Mouse (Mus musculus): Measurements from ENCODE around the gene Pus3.

Pus3 gene

DNA sequence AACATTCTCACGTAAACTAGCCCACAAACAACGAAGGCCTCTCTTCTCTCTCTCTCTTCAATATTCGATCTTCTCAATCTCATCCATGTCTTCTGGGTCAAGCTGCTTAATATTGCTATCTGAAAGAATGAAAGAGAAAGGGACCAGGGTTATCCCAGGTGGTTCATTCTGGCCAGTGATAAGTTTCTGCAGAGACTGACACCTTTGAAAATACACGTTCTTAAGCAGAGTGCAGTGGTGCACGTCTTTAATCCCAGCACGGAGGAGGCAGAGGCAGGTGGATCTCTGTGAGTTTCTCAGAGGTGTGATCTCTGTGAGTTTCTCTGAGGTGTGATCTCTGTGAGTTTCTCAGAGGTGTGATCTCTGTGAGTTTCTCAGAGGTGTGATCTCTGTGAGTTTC lies 16.5 kb upstream of the Pus3 start:
- in situ Hi-C loops (cut with MboI; ENCODE audit: low pct_unique_long_range_greater_than_20kb in 1 of 2, low sequenced_read_pairs in 2 of 2, unreplicated experiment in 1 of 2): loop anchor here in 1 of 2 experiments (5.0 kb wide), 1 partner anchor 260 kb away; no protein-coding TSS in a partner anchor

DNA sequence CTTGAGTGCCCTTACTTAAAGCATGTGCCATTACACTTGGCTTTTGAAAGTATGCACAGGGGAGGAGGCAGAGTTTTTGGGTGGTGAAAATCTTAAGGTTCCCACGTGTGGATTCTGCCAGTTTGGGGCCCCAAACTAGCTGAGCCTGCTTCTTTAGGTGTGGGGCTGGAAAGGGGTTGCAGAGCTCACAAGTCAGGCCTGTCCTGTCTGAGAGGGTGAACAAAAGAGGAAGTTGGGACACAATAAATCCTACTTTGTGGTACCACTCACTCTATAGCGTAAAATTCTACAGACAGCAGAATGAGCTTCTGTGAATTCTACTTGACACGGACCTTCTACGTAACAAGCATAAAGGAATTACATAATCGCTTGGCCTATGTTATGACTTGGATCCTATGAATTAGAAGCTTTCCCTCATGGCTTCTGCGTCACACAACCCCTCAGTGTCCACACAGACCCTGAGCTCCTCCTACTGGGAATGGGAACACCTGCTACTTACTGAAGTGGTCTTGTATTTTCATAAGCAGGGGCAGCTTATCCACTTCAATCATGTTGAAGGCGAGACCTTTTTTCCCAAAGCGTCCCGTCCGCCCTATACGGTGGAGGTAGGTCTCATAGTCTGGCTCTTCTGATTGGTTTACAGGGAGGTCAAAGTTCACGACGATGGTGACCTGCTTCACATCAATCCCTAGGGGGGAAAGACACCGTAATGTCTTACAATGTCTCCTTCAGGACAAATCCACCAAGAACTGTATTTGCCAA lies 15.1 kb upstream of the Pus3 start:
- in situ Hi-C loops (cut with MboI; ENCODE audit: low pct_unique_long_range_greater_than_20kb in 1 of 2, low sequenced_read_pairs in 2 of 2, unreplicated experiment in 1 of 2): loop anchor here in 1 of 2 experiments (5.0 kb wide), 1 partner anchor 261 kb away; no protein-coding TSS in a partner anchor

- in situ Hi-C loops (cut with MboI; ENCODE audit: low pct_unique_long_range_greater_than_20kb in 1 of 2, low sequenced_read_pairs in 2 of 2, unreplicated experiment in 1 of 2): loop anchor here in 1 of 2 experiments (5.0 kb wide), 1 partner anchor 262 kb away; no protein-coding TSS in a partner anchor
Measured at GRCm38 (mm10) chr9:35544666-35545065, 13.7 kb upstream of the Pus3 start.

- in situ Hi-C loops (cut with MboI; ENCODE audit: low pct_unique_long_range_greater_than_20kb in 1 of 2, low sequenced_read_pairs in 2 of 2, unreplicated experiment in 1 of 2): no loop called here
Measured at GRCm38 (mm10) chr9:35545704-35546103, 12.7 kb upstream of the Pus3 start.

GRCm38 (mm10) chr9:35546745-35547144 lies 11.7 kb upstream of the Pus3 start:
- in situ Hi-C loops (cut with MboI; ENCODE audit: low pct_unique_long_range_greater_than_20kb in 1 of 2, low sequenced_read_pairs in 2 of 2, unreplicated experiment in 1 of 2): no loop called here

GRCm38 (mm10) chr9:35548455-35548854 lies 9.9 kb upstream of the Pus3 start:
- in situ Hi-C loops (cut with MboI; ENCODE audit: low pct_unique_long_range_greater_than_20kb in 1 of 2, low sequenced_read_pairs in 2 of 2, unreplicated experiment in 1 of 2): no loop called here

GRCm38 (mm10) chr9:35556494-35557102 lies 1.8 kb upstream of the Pus3 start:
- in situ Hi-C loops (cut with MboI; ENCODE audit: low pct_unique_long_range_greater_than_20kb in 1 of 2, low sequenced_read_pairs in 2 of 2, unreplicated experiment in 1 of 2): loop anchor here in 1 of 2 experiments (25.0 kb wide), 1 partner anchor 1156 kb away; no protein-coding TSS in a partner anchor

- in situ Hi-C loops (cut with MboI; ENCODE audit: low pct_unique_long_range_greater_than_20kb in 1 of 2, low sequenced_read_pairs in 2 of 2, unreplicated experiment in 1 of 2): loop anchor here in 1 of 2 experiments (25.0 kb wide), 1 partner anchor 1153 kb away; no protein-coding TSS in a partner anchor
Measured at GRCm38 (mm10) chr9:35559009-35559890, 855 bp downstream of the Pus3 start.

GRCm38 (mm10) chr9:35561076-35561475 lies 2.7 kb downstream of the Pus3 start:
- in situ Hi-C loops (cut with MboI; ENCODE audit: low pct_unique_long_range_greater_than_20kb in 1 of 2, low sequenced_read_pairs in 2 of 2, unreplicated experiment in 1 of 2): loop anchor here in 1 of 2 experiments (25.0 kb wide), 1 partner anchor 1151 kb away; no protein-coding TSS in a partner anchor

- in situ Hi-C loops (cut with MboI; ENCODE audit: low pct_unique_long_range_greater_than_20kb in 1 of 2, low sequenced_read_pairs in 2 of 2, unreplicated experiment in 1 of 2): loop anchor here in 1 of 2 experiments (25.0 kb wide), 1 partner anchor 1151 kb away; no protein-coding TSS in a partner anchor
Measured at GRCm38 (mm10) chr9:35561583-35561982, 3.2 kb downstream of the Pus3 start.

GRCm38 (mm10) chr9:35564536-35565240 lies 6.3 kb downstream of the Pus3 start:
- in situ Hi-C loops (cut with MboI; ENCODE audit: low pct_unique_long_range_greater_than_20kb in 1 of 2, low sequenced_read_pairs in 2 of 2, unreplicated experiment in 1 of 2): loop anchor here in 1 of 2 experiments (25.0 kb wide), 1 partner anchor 1148 kb away; no protein-coding TSS in a partner anchor

DNA sequence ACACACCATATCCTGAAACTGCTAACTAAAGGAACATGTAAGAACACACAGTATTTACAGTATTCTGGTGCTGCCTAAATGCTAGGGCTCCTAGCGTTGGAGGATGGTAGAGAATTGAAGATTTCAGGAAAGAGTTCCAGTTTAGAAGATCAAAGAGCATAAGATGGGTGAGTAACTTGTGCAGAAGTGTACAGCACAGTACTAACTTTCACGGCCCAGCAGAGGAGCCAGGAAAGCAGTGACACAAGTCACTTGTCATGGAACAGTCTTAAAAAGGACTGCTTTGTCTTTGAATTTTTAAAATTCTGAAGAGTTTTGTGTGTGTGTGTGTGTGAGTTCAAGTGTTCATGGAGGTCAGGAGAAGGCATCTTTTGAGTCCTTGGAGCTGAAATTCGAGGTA lies 9.6 kb downstream of the Pus3 start:
- in situ Hi-C loops (cut with MboI; ENCODE audit: low pct_unique_long_range_greater_than_20kb in 1 of 2, low sequenced_read_pairs in 2 of 2, unreplicated experiment in 1 of 2): loop anchor here in 1 of 2 experiments (25.0 kb wide), 1 partner anchor 1144 kb away; no protein-coding TSS in a partner anchor

- in situ Hi-C loops (cut with MboI; ENCODE audit: low pct_unique_long_range_greater_than_20kb in 1 of 2, low sequenced_read_pairs in 2 of 2, unreplicated experiment in 1 of 2): loop anchor here in 1 of 2 experiments (25.0 kb wide), 1 partner anchor 1142 kb away; no protein-coding TSS in a partner anchor
Measured at GRCm38 (mm10) chr9:35569571-35570534, 11.5 kb downstream of the Pus3 start, which contains the start of the genes Pate2 and Hyls1. Gene Pate2, plus strand, starts transcription at chr9:35570284. Gene Hyls1, minus strand, starts transcription at chr9:35570398.

- in situ Hi-C loops (cut with MboI; ENCODE audit: low pct_unique_long_range_greater_than_20kb in 1 of 2, low sequenced_read_pairs in 2 of 2, unreplicated experiment in 1 of 2): loop anchor here in 1 of 2 experiments (25.0 kb wide), 1 partner anchor 1142 kb away; no protein-coding TSS in a partner anchor
Measured at GRCm38 (mm10) chr9:35570663-35571062, 12.3 kb downstream of the Pus3 start.

- in situ Hi-C loops (cut with MboI; ENCODE audit: low pct_unique_long_range_greater_than_20kb in 1 of 2, low sequenced_read_pairs in 2 of 2, unreplicated experiment in 1 of 2): loop anchor here in 1 of 2 experiments (25.0 kb wide), 1 partner anchor 1138 kb away; no protein-coding TSS in a partner anchor
Measured at GRCm38 (mm10) chr9:35574416-35574815, 16.0 kb downstream of the Pus3 start.

DNA sequence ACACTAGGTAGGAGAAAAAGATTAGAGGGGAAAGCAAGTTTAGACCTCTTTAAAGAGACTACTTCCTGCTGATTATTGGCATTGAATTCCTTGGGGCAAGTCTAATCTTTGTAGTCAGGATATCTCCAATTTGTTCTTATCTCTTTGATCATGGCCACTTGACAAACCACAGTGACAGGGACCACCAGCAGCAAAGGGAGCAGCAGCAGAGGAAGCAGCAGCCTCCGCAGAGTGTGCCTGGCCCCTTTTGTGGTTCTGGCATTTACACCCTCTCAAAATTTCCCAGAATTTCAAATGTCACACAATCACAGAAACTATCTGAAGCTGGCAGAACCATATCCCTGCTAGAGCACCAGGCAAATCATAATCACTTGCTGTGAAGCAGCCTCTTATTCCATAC lies 29.3 kb downstream of the Pus3 start:
- in situ Hi-C loops (cut with MboI; ENCODE audit: low pct_unique_long_range_greater_than_20kb in 1 of 2, low sequenced_read_pairs in 2 of 2, unreplicated experiment in 1 of 2): no loop called here
